Mouse (Mus musculus) brain, embryonic 14.5 days (tissue): ENCODE measurements around the gene Vill.

Experiments used
- CTCF ChIP-seq: fragments of 200-500 bp; IDR thresholded peaks from 2 replicates; pipeline ENCODE4 v1.5.1; 2012; ENCODE audit warnings: inconsistent platforms, mild to moderate bottlenecking, moderate library complexity, borderline replicate concordance; ENCODE audit not compliant: insufficient read depth, insufficient read length; ENCODE audit errors: extremely low read depth
- POLR2A ChIP-seq: fragments of 200-500 bp; IDR thresholded peaks from 2 replicates; pipeline ENCODE4 v1.6.1; 2012; ENCODE audit warnings: mild to moderate bottlenecking, inconsistent platforms, borderline replicate concordance; ENCODE audit not compliant: poor library complexity, insufficient read depth, insufficient read length, severe bottlenecking; ENCODE audit errors: extremely low read depth

DNA sequence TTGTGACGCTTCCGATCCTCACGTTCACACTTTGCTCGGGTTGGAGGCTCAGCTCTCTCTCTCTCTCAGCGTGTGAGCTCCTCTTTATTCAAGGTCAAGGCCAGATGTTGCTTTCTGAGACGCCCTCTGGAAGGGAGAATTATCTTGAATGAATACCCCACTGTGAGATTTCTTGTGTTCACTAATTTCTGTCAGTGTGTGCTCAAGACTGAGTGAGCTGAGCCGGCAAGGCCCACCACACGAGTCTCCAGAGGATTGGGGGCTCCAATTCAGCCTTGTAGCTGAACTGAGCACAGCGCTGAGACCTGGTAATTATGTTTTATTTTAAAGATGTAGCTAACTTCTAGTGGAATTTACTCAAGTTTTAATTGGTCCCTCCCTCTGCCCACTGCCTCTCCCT lies 20.0 kb upstream of the Vill start:
- TF ChIP-seq CTCF: no peak
- TF ChIP-seq POLR2A: no peak
